Mouse (Mus musculus): ENCODE data around the gene Gse1. TPM values are rescaled to one million over a fixed set of nuclear protein-coding genes. Genes with fewer than 3 reads are reported as not detected.

Gene Gse1
- total and polyA plus RNA-seq, 2 experiments from 2014 or later = 15.9 to 48.2 TPM

DNA sequence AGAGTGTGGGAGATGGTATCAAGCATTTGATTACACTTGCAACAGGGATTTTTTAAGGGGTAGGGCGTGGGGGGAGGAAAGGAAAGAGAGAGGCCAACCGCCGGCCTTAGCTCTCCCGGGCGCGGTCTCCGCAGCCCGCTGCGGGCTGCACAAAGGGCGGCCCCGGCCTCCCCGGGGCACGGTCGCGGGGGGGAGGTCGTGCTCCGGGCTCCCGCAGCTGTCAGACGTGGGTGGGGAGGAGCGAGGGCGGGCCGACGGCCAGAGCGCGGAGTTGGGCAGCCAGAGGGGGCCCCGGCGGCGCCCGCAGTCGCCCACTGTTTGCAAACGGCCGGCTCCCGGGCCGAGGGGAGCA lies 259.1 kb downstream of the Gse1 start:
- Histone ChIP-seq H3K4me1 (ENCODE audit: insufficient read depth) (peaks cover 38% of the 10 kb centered on the region), H3K4me2 (ENCODE audit: low read depth) (peak overlapping the region; percentile 91), H3K9ac (peak overlapping the region; percentile 84), H3K27me3 (ENCODE audit: insufficient read depth, low read length) (no peaks in the 10 kb centered on the region), H3K4me3 (ENCODE audit: low read depth, low read length) (peak overlapping the region; percentile 85), H3K9me3 (ENCODE audit: low read length) (no peaks in the 10 kb centered on the region), H3K36me3 (ENCODE audit: insufficient read depth) (no peaks in the 10 kb centered on the region), H3K27ac (ENCODE audit: low read depth, low read length) (peak overlapping the region; percentile 99)
- DNase-seq (no peak), ATAC-seq (peak; percentile 14; the same call in 1 of the 2 replicates)
- TF ChIP-seq CTCF (IDR thresholded peaks at IDR 0.05; ENCODE audit: low read depth) = no peak
- 1% methylated on average over 34 of the region's 34 CpGs for WGBS

GRCm38 (mm10) chr8:120487729-120488510 lies 259.7 kb downstream of the Gse1 start:
- peaks cover 44% of the 10 kb centered on the region for H3K4me1 ChIP-seq (ENCODE audit: insufficient read depth)
- ATAC-seq = peak; percentile 56
- WGBS = under 1% methylated on average over 53 of the region's 55 CpGs

DNA sequence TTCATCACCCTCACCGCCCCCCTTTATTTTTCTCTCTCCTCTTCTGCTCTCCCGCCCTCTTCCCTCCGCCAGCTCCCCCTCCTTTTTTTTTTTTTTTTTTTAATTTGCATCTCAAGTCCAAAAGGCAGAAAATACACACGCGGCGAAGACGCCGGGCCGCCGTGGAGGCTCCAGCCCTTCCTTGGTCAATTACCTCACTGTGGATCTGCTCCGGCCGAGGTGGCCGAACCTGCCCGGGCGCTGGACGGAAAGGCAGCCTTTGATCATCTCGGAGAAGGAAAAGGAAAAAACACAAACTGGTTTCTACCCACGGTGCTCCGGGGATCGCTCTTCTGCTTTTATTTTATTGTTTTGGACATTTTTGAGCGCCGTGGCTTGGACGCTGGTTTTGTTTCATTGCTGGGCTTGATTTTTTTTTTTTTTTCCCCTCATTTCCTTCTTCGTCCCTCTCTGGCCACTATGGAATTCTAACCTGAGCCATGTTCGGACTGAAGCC lies 260.4 kb downstream of the Gse1 start:
- no peak for TF ChIP-seq CTCF (IDR thresholded peaks at IDR 0.05; ENCODE audit: low read depth)
- Histone ChIP-seq H3K4me2 (ENCODE audit: low read depth) (peak overlapping the region; percentile 91), H3K36me3 (ENCODE audit: insufficient read depth) (no peaks in the 10 kb centered on the region), H3K9ac (peak overlapping the region; percentile 84), H3K4me1 (ENCODE audit: insufficient read depth) (peaks cover 49% of the 10 kb centered on the region), H3K27me3 (ENCODE audit: insufficient read depth, low read length) (no peaks in the 10 kb centered on the region), H3K27ac (ENCODE audit: low read depth, low read length) (peak overlapping the region; percentile 99), H3K4me3 (ENCODE audit: low read depth, low read length) (peak overlapping the region; percentile 85), H3K9me3 (ENCODE audit: low read length) (no peaks in the 10 kb centered on the region)
- ATAC-seq (no peak), DNase-seq (no peak)
- whole genome bisulfite sequencing = 1% methylated on average over 24 of the region's 25 CpGs

More at GRCm38 (mm10) chr8:120487729-120488510, 259.7 kb downstream of the Gse1 start:
- peak overlapping the region; percentile 99 for H3K27ac ChIP-seq (ENCODE audit: low read depth, low read length)
- H3K9ac ChIP-seq = peak overlapping the region; percentile 84
- peak overlapping the region; percentile 85 for H3K4me3 ChIP-seq (ENCODE audit: low read depth, low read length)
- H3K27me3 ChIP-seq (ENCODE audit: insufficient read depth, low read length) = no peaks in the 10 kb centered on the region
- peak overlapping the region; percentile 91 for H3K4me2 ChIP-seq (ENCODE audit: low read depth)
- no peaks in the 10 kb centered on the region for H3K9me3 ChIP-seq (ENCODE audit: low read length)
- peak; percentile 87 for DNase-seq
- H3K36me3 ChIP-seq (ENCODE audit: insufficient read depth) = no peaks in the 10 kb centered on the region
- no peak for TF ChIP-seq CTCF (IDR thresholded peaks at IDR 0.05; ENCODE audit: low read depth)

DNA sequence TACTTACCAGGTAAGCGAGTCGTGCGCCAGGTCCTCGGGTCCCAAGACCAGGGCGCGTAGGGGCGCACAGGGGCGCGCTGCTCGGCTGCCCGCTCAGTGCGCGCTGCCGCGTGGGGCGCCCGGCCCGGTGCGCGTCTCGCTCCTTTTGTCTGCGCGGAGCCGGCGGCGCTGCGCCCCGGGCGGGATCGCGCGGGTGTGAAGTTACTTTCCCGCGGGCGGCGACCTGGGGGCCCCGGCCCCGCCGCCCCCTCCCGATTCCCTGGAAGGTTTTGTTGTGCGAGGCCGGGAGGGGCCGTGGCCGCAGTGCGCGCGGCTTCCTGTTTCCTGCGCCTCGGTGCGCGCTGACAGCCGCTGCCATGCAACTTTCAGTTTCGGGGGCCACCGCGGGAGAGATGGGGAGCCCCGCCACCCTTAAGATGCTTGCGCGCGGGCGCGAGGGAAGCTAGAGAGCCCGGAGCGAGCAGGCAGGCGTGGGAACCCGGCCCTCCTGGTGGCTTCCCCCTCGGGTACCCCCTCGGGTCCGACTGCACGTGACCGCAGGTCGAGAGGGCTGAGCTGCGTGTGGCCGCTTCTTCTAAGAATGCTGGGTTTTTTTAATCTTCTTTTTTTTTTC lies 261.0 kb downstream of the Gse1 start:
- ATAC-seq = no peak

GRCm38 (mm10) chr8:120489771-120490281 lies 261.6 kb downstream of the Gse1 start:
- H3K9me3 ChIP-seq (ENCODE audit: low read length) = no peaks in the 10 kb centered on the region
- peaks cover 44% of the 10 kb centered on the region for H3K4me1 ChIP-seq (ENCODE audit: insufficient read depth)
- TF ChIP-seq CTCF (IDR thresholded peaks at IDR 0.05; ENCODE audit: low read depth) = no peak
- H3K36me3 ChIP-seq (ENCODE audit: insufficient read depth) = no peaks in the 10 kb centered on the region
- peak overlapping the region; percentile 85 for H3K4me3 ChIP-seq (ENCODE audit: low read depth, low read length)
- H3K27ac ChIP-seq (ENCODE audit: low read depth, low read length) = peak overlapping the region; percentile 99
- 11% methylated on average over 15 of the region's 15 CpGs for WGBS
- peak overlapping the region; percentile 84 for H3K9ac ChIP-seq
- H3K4me2 ChIP-seq (ENCODE audit: low read depth) = peak overlapping the region; percentile 91
- no peak for ATAC-seq
- no peaks in the 10 kb centered on the region for H3K27me3 ChIP-seq (ENCODE audit: insufficient read depth, low read length)
- no peak for DNase-seq

More for the DNA sequence above, 261.0 kb downstream of the Gse1 start:
- peak overlapping the region; percentile 91 for H3K4me2 ChIP-seq (ENCODE audit: low read depth)
- peak overlapping the region; percentile 85 for H3K4me3 ChIP-seq (ENCODE audit: low read depth, low read length)
- peak overlapping the region; percentile 84 for H3K9ac ChIP-seq
- TF ChIP-seq CTCF (IDR thresholded peaks at IDR 0.05; ENCODE audit: low read depth) = no peak
- peak overlapping the region; percentile 99 for H3K27ac ChIP-seq (ENCODE audit: low read depth, low read length)
- DNase-seq = peak; percentile 65
- no peaks in the 10 kb centered on the region for H3K36me3 ChIP-seq (ENCODE audit: insufficient read depth)
- H3K9me3 ChIP-seq (ENCODE audit: low read length) = no peaks in the 10 kb centered on the region
- under 1% methylated on average over 73 of the region's 73 CpGs for WGBS
- H3K4me1 ChIP-seq (ENCODE audit: insufficient read depth) = peaks cover 46% of the 10 kb centered on the region
- H3K27me3 ChIP-seq (ENCODE audit: insufficient read depth, low read length) = no peaks in the 10 kb centered on the region

- peak overlapping the region; percentile 84 for H3K9ac ChIP-seq
- H3K36me3 ChIP-seq (ENCODE audit: insufficient read depth) = no peaks in the 10 kb centered on the region
- no peaks in the 10 kb centered on the region for H3K9me3 ChIP-seq (ENCODE audit: low read length)
- H3K27ac ChIP-seq (ENCODE audit: low read depth, low read length) = peak overlapping the region; percentile 99
- 16% methylated on average over 12 of the region's 12 CpGs for WGBS
- peak overlapping the region; percentile 85 for H3K4me3 ChIP-seq (ENCODE audit: low read depth, low read length)
- TF ChIP-seq CTCF (IDR thresholded peaks at IDR 0.05; ENCODE audit: low read depth) = no peak
- DNase-seq (no peak), ATAC-seq (no peak)
- H3K4me1 ChIP-seq (ENCODE audit: insufficient read depth) = peaks cover 45% of the 10 kb centered on the region
- no peaks in the 10 kb centered on the region for H3K27me3 ChIP-seq (ENCODE audit: insufficient read depth, low read length)
- peak overlapping the region; percentile 91 for H3K4me2 ChIP-seq (ENCODE audit: low read depth)
Measured at GRCm38 (mm10) chr8:120490354-120491141, 262.3 kb downstream of the Gse1 start.
